In genomic region chr17:3082125-3082755, GRCm38 (mm10) we compare ENCODE assay signal across 8 mouse cellular contexts. TPM values are rescaled to one million over a fixed set of nuclear protein-coding genes. Genes with fewer than 3 reads are reported as not detected.
DNase-seq lines count a peak whose midpoint lies in the region; ATAC-seq lines count a peak whose summit lies in the region.

No protein-coding gene starts in this region.

- peak; percentile 49 for DNase-seq in embryo, embryonic 9.5 days (ENCODE audit: extremely low spot score)
- DNase-seq in gonadal fat pad, adult 2 months (ENCODE audit: low read depth) = peak; percentile 23
- DNase-seq in left cerebral cortex, adult 9 months (ENCODE audit: low spot score in 2 of 2) = peak; percentile 43 to 63
- DNase-seq in lung, postnatal 4 days = peak; percentile 55 to 58
- peak; percentile 50 for DNase-seq in retina, postnatal 1 day
- DNase-seq in urinary bladder, postnatal 25 days (ENCODE audit: low spot score) = peak; percentile 50

- peak; percentile 3 for ATAC-seq in activated CD4-positive, CD25-positive, alpha-beta regulatory T cell, adult 4 months
- peak; percentile 5 for ATAC-seq in inflammation-experienced regulatory T-cells, adult 6 months

RNA-seq across cellular contexts. Expression of gene Scaf8, which starts 32.5 kb away (rescaled TPM):
- 10 to 100 TPM; 23.7 to 24.2 TPM for polyA plus RNA-seq in activated CD4-positive, CD25-positive, alpha-beta regulatory T cell, adult 4 months (2017; shearing (Covaris generic))
- 20.7 and 21.7 TPM in 2 replicates for polyA plus RNA-seq in gonadal fat pad, adult 2 months (2012; rRNA removed)
- polyA plus RNA-seq in inflammation-experienced regulatory T-cells, adult 6 months (2017; shearing (Covaris generic)) = 10 to 100 TPM; 23.2 to 30.0 (median 26.4) TPM

Comparison
In these comparisons a context has a peak if more than half of its experiments do, and no peak if none do; other contexts are left out.
1. Peak in every context shown above with its lines: DNase-seq and ATAC-seq.